Mouse (Mus musculus) hindbrain, postnatal 0 days (tissue): ENCODE results near the gene 1700021F05Rik. TPM values are rescaled to one million over a fixed set of nuclear protein-coding genes. Genes with fewer than 3 reads are reported as not detected.

Source experiments
- ATAC-seq: fragments of 200-750 bp; cut with Nextera tagmentation; 2 replicates; pipeline ENCODE4 v1.8.0; 2017; ENCODE audit warnings: mild to moderate bottlenecking, moderate TSS enrichment, moderate library complexity
- DNase-seq: peaks from one replicate; pipeline ENCODE4 v3.0.0-alpha.2; 2015; ENCODE audit warnings: low spot score
- H3K27ac ChIP-seq: fragments of 300-500 bp; sonication (generic); 2 replicates; pipeline ENCODE4 v1.5.1; 2014; ENCODE audit warnings: mild to moderate bottlenecking
- H3K27me3 ChIP-seq: fragments of 300-500 bp; sonication (generic); 2 replicates; pipeline ENCODE4 v1.6.1; 2014; ENCODE audit warnings: low read length, mixed read lengths; ENCODE audit not compliant: insufficient read depth
- H3K36me3 ChIP-seq: fragments of 300-500 bp; sonication (generic); 2 replicates; pipeline ENCODE4 v1.6.1; 2014; ENCODE audit warnings: low read length, mixed read lengths; ENCODE audit not compliant: insufficient read depth
- H3K4me1 ChIP-seq: fragments of 300-500 bp; sonication (generic); 2 replicates; pipeline ENCODE4 v1.6.1; 2014; ENCODE audit warnings: antibody characterized with exemption, low read length, mixed read lengths; ENCODE audit not compliant: insufficient read depth
- H3K4me2 ChIP-seq: fragments of 300-500 bp; sonication (generic); 2 replicates; pipeline ENCODE4 v1.6.1; 2014; ENCODE audit warnings: low read depth, mild to moderate bottlenecking, low read length, moderate library complexity, mixed read lengths
- H3K4me3 ChIP-seq: fragments of 300-500 bp; sonication (generic); 2 replicates; pipeline ENCODE4 v1.5.1; 2014; ENCODE audit warnings: low read length
- H3K9ac ChIP-seq: fragments of 300-500 bp; sonication (generic); replicated peaks from 2 replicates; pipeline ENCODE4 v1.6.1; 2014; ENCODE audit warnings: mild to moderate bottlenecking, low read length, moderate library complexity, mixed read lengths
- H3K9me3 ChIP-seq: fragments of 300-500 bp; sonication (generic); 2 replicates; pipeline ENCODE4 v1.6.1; 2016; ENCODE audit warnings: low read length, mixed read lengths
- CTCF ChIP-seq: IDR thresholded peaks from 2 replicates; pipeline ENCODE4 v1.5.1; 2016; ENCODE audit warnings: antibody characterized with exemption, control low read depth, low read depth
- WGBS: fragments of 180-500 bp; shearing (Covaris S2); extraction: QIAGEN DNeasy Blood & Tissue Kit; methylation state at CpG from one replicate; pipeline ENCODE4 v1.1.7; 2014; 5-methylcytosine and 5-hydroxymethylcytosine counted together
- polyA plus RNA-seq: library from polyadenylated mRNA; unstranded; fragments of >200 nt; fragmentation: Nextera tagmentation; extraction: Ambion mirVana; gene quantifications from 2 replicates; pipeline ENCODE4 v1.2.1, GENCODE M21; 2015
- total RNA-seq: library from RNA; depleted of rRNA; stranded (reverse); fragments of >200 nt; gene quantifications from 2 replicates; pipeline ENCODE4 v1.2.3, GENCODE M21; 2014

1700021F05Rik gene
- total and polyA plus RNA-seq, 2 experiments from 2014 or later = 19.6 to 77.1 TPM

GRCm38 (mm10) chr10:43504291-43504690 is 36.5 kb downstream of the 1700021F05Rik start:
- Histone ChIP-seq H3K4me2 (no peak overlapping the region), H3K27ac (no peak overlapping the region), H3K9ac (no peak overlapping the region), H3K9me3 (no peaks in the 10 kb centered on the region), H3K36me3 (0 out of 2 replicates have a peak, but pooled peaks cover 4% of the 10 kb centered on the region), H3K4me3 (no peak overlapping the region), H3K27me3 (no peaks in the 10 kb centered on the region), H3K4me1 (no peaks in the 10 kb centered on the region)
- ATAC-seq (no peak), DNase-seq (no peak)
- no peak for TF ChIP-seq CTCF
- 89% methylated on average over 1 of the region's 1 CpGs for WGBS

GRCm38 (mm10) chr10:43502599-43502998 is 38.2 kb downstream of the 1700021F05Rik start:
- DNase-seq = peak; percentile 63
- TF ChIP-seq CTCF = no peak
- H3K4me2 ChIP-seq = no peak overlapping the region
- no peaks in the 10 kb centered on the region for H3K9me3 ChIP-seq
- no peaks in the 10 kb centered on the region for H3K4me1 ChIP-seq
- no peak overlapping the region for H3K4me3 ChIP-seq
- H3K27ac ChIP-seq = no peak overlapping the region
- H3K36me3 ChIP-seq = 0 out of 2 replicates have a peak, but pooled peaks cover 5% of the 10 kb centered on the region
- H3K9ac ChIP-seq = no peak overlapping the region
- no peaks in the 10 kb centered on the region for H3K27me3 ChIP-seq
- peak; percentile 72 for ATAC-seq
- 68% methylated on average over 4 of the region's 4 CpGs for WGBS

- Histone ChIP-seq H3K27ac (no peak overlapping the region), H3K27me3 (no peaks in the 10 kb centered on the region), H3K4me1 (no peaks in the 10 kb centered on the region), H3K36me3 (0 out of 2 replicates have a peak, but pooled peaks cover 6% of the 10 kb centered on the region), H3K4me2 (no peak overlapping the region), H3K4me3 (no peak overlapping the region), H3K9me3 (no peaks in the 10 kb centered on the region), H3K9ac (no peak overlapping the region)
- WGBS = 85% methylated on average over 5 of the region's 5 CpGs
- ATAC-seq (no peak), DNase-seq (no peak)
- no peak for TF ChIP-seq CTCF
Observed at GRCm38 (mm10) chr10:43490846-43491245, 49.9 kb downstream of the 1700021F05Rik start.

- TF ChIP-seq CTCF = no peak
- ATAC-seq (no peak), DNase-seq (no peak)
- Histone ChIP-seq H3K9me3 (no peaks in the 10 kb centered on the region), H3K4me3 (no peak overlapping the region), H3K36me3 (0 out of 2 replicates have a peak, but pooled peaks cover 6% of the 10 kb centered on the region), H3K4me2 (no peak overlapping the region), H3K27me3 (no peaks in the 10 kb centered on the region), H3K9ac (no peak overlapping the region), H3K4me1 (no peaks in the 10 kb centered on the region), H3K27ac (no peak overlapping the region)
- WGBS = 75% methylated on average over 8 of the region's 8 CpGs
Observed at GRCm38 (mm10) chr10:43490034-43490433, 50.8 kb downstream of the 1700021F05Rik start.

- H3K9me3 ChIP-seq = no peaks in the 10 kb centered on the region
- no peak overlapping the region for H3K9ac ChIP-seq
- H3K36me3 ChIP-seq = 0 out of 2 replicates have a peak, but pooled peaks cover 2% of the 10 kb centered on the region
- H3K4me2 ChIP-seq = no peak overlapping the region
- TF ChIP-seq CTCF = no peak
- no peak overlapping the region for H3K27ac ChIP-seq
- H3K4me3 ChIP-seq = no peak overlapping the region
- H3K27me3 ChIP-seq = no peaks in the 10 kb centered on the region
- no peak for DNase-seq
- 67% methylated on average over 6 of the region's 6 CpGs for WGBS
- ATAC-seq = no peak
- H3K4me1 ChIP-seq = no peaks in the 10 kb centered on the region
Observed at GRCm38 (mm10) chr10:43489550-43489949, 51.2 kb downstream of the 1700021F05Rik start.

GRCm38 (mm10) chr10:43489139-43489538 is 51.7 kb downstream of the 1700021F05Rik start:
- DNase-seq (no peak), ATAC-seq (no peak)
- Histone ChIP-seq H3K27ac (no peak overlapping the region), H3K4me2 (no peak overlapping the region), H3K4me1 (no peaks in the 10 kb centered on the region), H3K4me3 (no peak overlapping the region), H3K9me3 (no peaks in the 10 kb centered on the region), H3K36me3 (no peaks in the 10 kb centered on the region), H3K9ac (no peak overlapping the region), H3K27me3 (no peaks in the 10 kb centered on the region)
- WGBS = 88% methylated on average over 7 of the region's 7 CpGs
- no peak for TF ChIP-seq CTCF

GRCm38 (mm10) chr10:43488258-43488657 is 52.5 kb downstream of the 1700021F05Rik start:
- no peak overlapping the region for H3K4me2 ChIP-seq
- DNase-seq (no peak), ATAC-seq (no peak)
- 79% methylated on average over 4 of the region's 4 CpGs for WGBS
- no peaks in the 10 kb centered on the region for H3K36me3 ChIP-seq
- no peaks in the 10 kb centered on the region for H3K9me3 ChIP-seq
- no peak overlapping the region for H3K27ac ChIP-seq
- no peaks in the 10 kb centered on the region for H3K27me3 ChIP-seq
- H3K9ac ChIP-seq = no peak overlapping the region
- TF ChIP-seq CTCF = no peak
- H3K4me1 ChIP-seq = peaks cover 4% of the 10 kb centered on the region
- no peak overlapping the region for H3K4me3 ChIP-seq
